Mouse (Mus musculus): ENCODE measurements around the gene Frmd4b. TPM values are rescaled to one million over a fixed set of nuclear protein-coding genes. Genes with fewer than 3 reads are reported as not detected.
A peak's percentile ranks its signal among the peaks of the same experiment; 100 is the strongest.

Gene Frmd4b
- polyA plus RNA-seq, 1 experiment from 2014 or later: 38.2 TPM

DNA sequence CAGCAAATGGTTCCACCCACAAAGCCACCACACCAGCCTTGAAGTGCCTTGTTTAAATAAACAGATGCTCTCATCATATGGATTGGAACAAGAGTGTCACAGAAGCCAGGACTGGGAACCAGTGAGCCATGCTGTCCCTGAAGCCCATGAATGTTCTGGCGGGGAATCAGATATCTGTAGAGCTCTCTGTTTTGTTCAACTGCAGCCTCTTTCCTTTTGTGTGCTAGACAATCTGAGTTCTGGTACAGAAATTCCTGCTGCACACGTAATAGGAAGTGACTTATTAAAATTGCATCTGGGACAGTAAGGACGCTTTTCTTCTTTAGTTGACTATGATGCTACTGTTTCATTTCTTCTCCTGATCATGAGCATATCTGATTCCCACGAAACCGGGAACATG, 173.2 kb downstream of the Frmd4b start:
- Histone ChIP-seq H3K27ac (ENCODE audit: low read depth, low read length) (no peak overlapping the region), H3K9me3 (replicated peaks; ENCODE audit: control insufficient read depth, low read length) (no peaks in the 10 kb centered on the region), H3K9ac (ENCODE audit: low read length) (no peak overlapping the region), H3K4me2 (ENCODE audit: low read length) (no peak overlapping the region), H3K27me3 (replicated peaks; ENCODE audit: control insufficient read depth, insufficient read depth, low read length) (no peaks in the 10 kb centered on the region), H3K4me3 (ENCODE audit: low read depth, low read length) (no peak overlapping the region), H3K4me1 (ENCODE audit: control insufficient read depth, insufficient read depth, low read length) (peaks cover 5% of the 10 kb centered on the region; the same call in 1 of the 2 replicates), H3K36me3 (ENCODE audit: control insufficient read depth, insufficient read depth, low read length) (no peaks in the 10 kb centered on the region)
- peak; percentile 16 for DNase-seq (ENCODE audit: low spot score)
- WGBS: 86% methylated on average over 5 of the region's 5 CpGs
- no peak for ATAC-seq

- Histone ChIP-seq H3K9me3 (replicated peaks; ENCODE audit: control insufficient read depth, low read length) (no peaks in the 10 kb centered on the region), H3K27me3 (replicated peaks; ENCODE audit: control insufficient read depth, insufficient read depth, low read length) (no peaks in the 10 kb centered on the region), H3K9ac (ENCODE audit: low read length) (no peak overlapping the region), H3K4me3 (ENCODE audit: low read depth, low read length) (no peak overlapping the region), H3K4me1 (ENCODE audit: control insufficient read depth, insufficient read depth, low read length) (peaks cover 5% of the 10 kb centered on the region; the same call in 1 of the 2 replicates), H3K27ac (ENCODE audit: low read depth, low read length) (no peak overlapping the region), H3K4me2 (ENCODE audit: low read length) (no peak overlapping the region), H3K36me3 (ENCODE audit: control insufficient read depth, insufficient read depth, low read length) (no peaks in the 10 kb centered on the region)
- DNase-seq (ENCODE audit: low spot score) (peak; percentile 48), ATAC-seq (no peak)
- WGBS: 64% methylated on average over 4 of the region's 4 CpGs
Measured at GRCm38 (mm10) chr6:97443522-97443921, 173.8 kb downstream of the Frmd4b start.

DNA sequence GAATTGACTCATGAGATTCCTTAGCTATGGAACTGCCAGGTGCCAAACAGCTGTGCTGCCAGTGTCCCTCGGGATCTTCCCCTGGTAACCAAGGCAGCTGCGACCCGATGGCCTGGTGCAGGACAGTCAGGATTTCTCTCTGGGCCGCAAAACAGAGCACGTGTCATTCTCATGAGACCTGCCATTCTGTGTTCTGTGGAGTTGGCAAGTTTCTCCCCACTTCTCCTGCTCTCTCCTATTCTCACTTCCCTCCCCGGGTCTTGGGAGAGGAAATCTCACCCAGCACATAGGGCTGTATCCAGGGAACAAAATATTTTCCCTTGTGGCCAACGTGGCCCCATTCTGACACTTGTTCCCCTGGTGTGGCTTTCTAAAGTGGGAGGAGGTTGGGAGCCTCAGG, 176.0 kb downstream of the Frmd4b start:
- Histone ChIP-seq H3K9me3 (replicated peaks; ENCODE audit: control insufficient read depth, low read length) (no peaks in the 10 kb centered on the region), H3K9ac (ENCODE audit: low read length) (no peak overlapping the region), H3K27ac (ENCODE audit: low read depth, low read length) (no peak overlapping the region), H3K4me1 (ENCODE audit: control insufficient read depth, insufficient read depth, low read length) (peaks cover 5% of the 10 kb centered on the region; the same call in 1 of the 2 replicates), H3K36me3 (ENCODE audit: control insufficient read depth, insufficient read depth, low read length) (no peaks in the 10 kb centered on the region), H3K4me2 (ENCODE audit: low read length) (no peak overlapping the region), H3K27me3 (replicated peaks; ENCODE audit: control insufficient read depth, insufficient read depth, low read length) (no peaks in the 10 kb centered on the region), H3K4me3 (ENCODE audit: low read depth, low read length) (no peak overlapping the region)
- ATAC-seq: no peak
- WGBS: 85% methylated on average over 7 of the region's 7 CpGs
- DNase-seq (ENCODE audit: low spot score): no peak

GRCm38 (mm10) chr6:97438918-97439645, 178.3 kb downstream of the Frmd4b start:
- Histone ChIP-seq H3K9ac (ENCODE audit: low read length) (no peak overlapping the region), H3K27ac (ENCODE audit: low read depth, low read length) (no peak overlapping the region), H3K36me3 (ENCODE audit: control insufficient read depth, insufficient read depth, low read length) (no peaks in the 10 kb centered on the region), H3K4me1 (ENCODE audit: control insufficient read depth, insufficient read depth, low read length) (peaks cover 7% of the 10 kb centered on the region), H3K4me2 (ENCODE audit: low read length) (no peak overlapping the region), H3K27me3 (replicated peaks; ENCODE audit: control insufficient read depth, insufficient read depth, low read length) (no peaks in the 10 kb centered on the region), H3K4me3 (ENCODE audit: low read depth, low read length) (no peak overlapping the region), H3K9me3 (replicated peaks; ENCODE audit: control insufficient read depth, low read length) (no peaks in the 10 kb centered on the region)
- DNase-seq (ENCODE audit: low spot score) (no peak), ATAC-seq (no peak)
- WGBS: 51% methylated on average over 16 of the region's 16 CpGs

GRCm38 (mm10) chr6:97434753-97435152, 182.6 kb downstream of the Frmd4b start:
- ATAC-seq: no peak
- no peaks in the 10 kb centered on the region for H3K9me3 ChIP-seq (replicated peaks; ENCODE audit: control insufficient read depth, low read length)
- WGBS: 63% methylated on average over 4 of the region's 4 CpGs

DNA sequence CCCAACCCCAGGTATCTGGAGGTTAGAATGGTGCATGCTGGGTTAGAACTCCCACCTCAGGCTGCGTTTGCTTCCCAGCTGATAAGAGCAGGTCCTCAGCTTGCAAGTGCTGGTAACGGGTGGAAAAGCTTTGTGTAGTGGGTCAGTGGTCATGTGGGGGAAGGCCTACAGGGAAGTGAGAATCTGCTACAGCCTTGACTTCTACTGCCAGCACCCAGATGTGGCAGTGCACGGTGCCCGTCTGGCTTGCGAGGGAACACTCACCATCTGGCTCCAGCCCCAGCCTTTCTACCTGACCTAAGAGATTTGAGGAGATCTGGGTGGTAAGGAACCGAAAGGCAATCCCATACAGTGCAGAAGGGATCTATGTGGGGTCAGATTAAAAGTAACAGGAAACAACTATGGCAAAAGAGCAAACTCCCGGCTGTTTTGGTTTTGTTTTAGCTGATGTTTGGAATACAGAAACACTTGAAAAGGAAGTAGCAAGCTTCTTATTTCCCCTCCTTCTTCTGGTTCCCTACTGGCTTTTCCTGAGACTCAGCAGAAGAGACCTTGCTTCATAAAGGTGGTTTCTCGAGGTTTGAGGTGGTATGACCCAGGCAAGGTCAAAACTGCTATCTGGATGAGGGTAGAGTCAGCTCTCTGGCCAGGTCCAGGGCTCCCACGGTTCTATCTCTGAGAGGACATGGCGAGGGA, 185.9 kb downstream of the Frmd4b start:
- Histone ChIP-seq H3K4me3 (ENCODE audit: low read depth, low read length) (no peak overlapping the region), H3K27ac (ENCODE audit: low read depth, low read length) (no peak overlapping the region), H3K36me3 (ENCODE audit: control insufficient read depth, insufficient read depth, low read length) (no peaks in the 10 kb centered on the region), H3K9me3 (replicated peaks; ENCODE audit: control insufficient read depth, low read length) (no peaks in the 10 kb centered on the region), H3K4me2 (ENCODE audit: low read length) (no peak overlapping the region), H3K9ac (ENCODE audit: low read length) (no peak overlapping the region), H3K4me1 (ENCODE audit: control insufficient read depth, insufficient read depth, low read length) (peaks cover 2% of the 10 kb centered on the region; the same call in 1 of the 2 replicates), H3K27me3 (replicated peaks; ENCODE audit: control insufficient read depth, insufficient read depth, low read length) (no peaks in the 10 kb centered on the region)
- 87% methylated on average over 10 of the region's 10 CpGs for WGBS
- ATAC-seq: no peak
- DNase-seq (ENCODE audit: low spot score): no peak

More at GRCm38 (mm10) chr6:97434753-97435152, 182.6 kb downstream of the Frmd4b start:
- H3K9ac ChIP-seq (ENCODE audit: low read length): no peak overlapping the region
- H3K4me3 ChIP-seq (ENCODE audit: low read depth, low read length): no peak overlapping the region
- H3K36me3 ChIP-seq (ENCODE audit: control insufficient read depth, insufficient read depth, low read length): no peaks in the 10 kb centered on the region
- no peaks in the 10 kb centered on the region for H3K27me3 ChIP-seq (replicated peaks; ENCODE audit: control insufficient read depth, insufficient read depth, low read length)
- H3K4me2 ChIP-seq (ENCODE audit: low read length): no peak overlapping the region
- DNase-seq (ENCODE audit: low spot score): no peak
- peaks cover 7% of the 10 kb centered on the region for H3K4me1 ChIP-seq (ENCODE audit: control insufficient read depth, insufficient read depth, low read length)
- no peak overlapping the region for H3K27ac ChIP-seq (ENCODE audit: low read depth, low read length)

GRCm38 (mm10) chr6:97430519-97430918, 186.8 kb downstream of the Frmd4b start:
- 84% methylated on average over 6 of the region's 6 CpGs for WGBS
- no peaks in the 10 kb centered on the region; the same call in 1 of the 2 replicates for H3K4me1 ChIP-seq (ENCODE audit: control insufficient read depth, insufficient read depth, low read length)
- no peak for DNase-seq (ENCODE audit: low spot score)
- no peaks in the 10 kb centered on the region for H3K36me3 ChIP-seq (ENCODE audit: control insufficient read depth, insufficient read depth, low read length)
- no peak overlapping the region for H3K4me3 ChIP-seq (ENCODE audit: low read depth, low read length)
- no peak overlapping the region for H3K27ac ChIP-seq (ENCODE audit: low read depth, low read length)
- no peaks in the 10 kb centered on the region for H3K27me3 ChIP-seq (replicated peaks; ENCODE audit: control insufficient read depth, insufficient read depth, low read length)
- no peak for ATAC-seq
- no peak overlapping the region for H3K9ac ChIP-seq (ENCODE audit: low read length)
- H3K9me3 ChIP-seq (replicated peaks; ENCODE audit: control insufficient read depth, low read length): no peaks in the 10 kb centered on the region
- H3K4me2 ChIP-seq (ENCODE audit: low read length): no peak overlapping the region

- 47% methylated on average over 2 of the region's 2 CpGs for WGBS
- Histone ChIP-seq H3K9ac (ENCODE audit: low read length) (no peak overlapping the region), H3K9me3 (replicated peaks; ENCODE audit: control insufficient read depth, low read length) (no peaks in the 10 kb centered on the region), H3K36me3 (ENCODE audit: control insufficient read depth, insufficient read depth, low read length) (no peaks in the 10 kb centered on the region), H3K4me1 (ENCODE audit: control insufficient read depth, insufficient read depth, low read length) (no peaks in the 10 kb centered on the region; the same call in 1 of the 2 replicates), H3K27me3 (replicated peaks; ENCODE audit: control insufficient read depth, insufficient read depth, low read length) (no peaks in the 10 kb centered on the region), H3K4me2 (ENCODE audit: low read length) (no peak overlapping the region), H3K27ac (ENCODE audit: low read depth, low read length) (no peak overlapping the region), H3K4me3 (ENCODE audit: low read depth, low read length) (no peak overlapping the region)
- no peak for DNase-seq (ENCODE audit: low spot score)
- ATAC-seq: no peak
Measured at GRCm38 (mm10) chr6:97429688-97430343, 187.5 kb downstream of the Frmd4b start.
